Mouse (Mus musculus) bone marrow macrophage, adult 2 months (primary cell): ENCODE measurements at regions not wholly inside any gene's neighbourhood (a gene's known extent, or its start where the extent isn't known, plus 50 kb on each side); places are given as distances from the start of the nearest gene placed in this dataset.

ENCODE experiments used
- H3K27ac ChIP-seq: 2 replicates; pipeline ENCODE4 v1.5.1; 2012; ENCODE audit warnings: low read depth, low read length; ENCODE audit not compliant: insufficient read depth
- H3K4me1 ChIP-seq: 2 replicates; pipeline ENCODE4 v1.6.1; 2012; ENCODE audit warnings: low read length; ENCODE audit not compliant: control insufficient read depth, insufficient read depth
- H3K4me3 ChIP-seq: 2 replicates; pipeline ENCODE4 v1.5.1; 2012; ENCODE audit warnings: mild to moderate bottlenecking, low read length, moderate library complexity; ENCODE audit not compliant: insufficient read depth
- CTCF ChIP-seq: IDR thresholded peaks from 2 replicates; pipeline ENCODE4 v1.5.1; 2012; ENCODE audit warnings: low read depth, mild to moderate bottlenecking, low read length, moderate library complexity
- POLR2A ChIP-seq: IDR thresholded peaks from 2 replicates; pipeline ENCODE4 v1.6.1; 2012; ENCODE audit warnings: mild to moderate bottlenecking, low read depth, low read length, borderline replicate concordance

GRCm38 (mm10) chr1:75652987-75653573, 107.0 kb downstream of the Slc4a3 start:
- no peak overlapping the region for H3K4me3 ChIP-seq
- no peaks in the 10 kb centered on the region for H3K4me1 ChIP-seq
- H3K27ac ChIP-seq, result no peak overlapping the region
- TF ChIP-seq POLR2A (no peak), CTCF (no peak)

GRCm38 (mm10) chr1:75653671-75654076, 107.6 kb downstream of the Slc4a3 start:
- no peak overlapping the region for H3K4me3 ChIP-seq
- H3K4me1 ChIP-seq, result no peaks in the 10 kb centered on the region
- H3K27ac ChIP-seq, result no peak overlapping the region
- TF ChIP-seq CTCF (peak; percentile 98), POLR2A (no peak)

DNA sequence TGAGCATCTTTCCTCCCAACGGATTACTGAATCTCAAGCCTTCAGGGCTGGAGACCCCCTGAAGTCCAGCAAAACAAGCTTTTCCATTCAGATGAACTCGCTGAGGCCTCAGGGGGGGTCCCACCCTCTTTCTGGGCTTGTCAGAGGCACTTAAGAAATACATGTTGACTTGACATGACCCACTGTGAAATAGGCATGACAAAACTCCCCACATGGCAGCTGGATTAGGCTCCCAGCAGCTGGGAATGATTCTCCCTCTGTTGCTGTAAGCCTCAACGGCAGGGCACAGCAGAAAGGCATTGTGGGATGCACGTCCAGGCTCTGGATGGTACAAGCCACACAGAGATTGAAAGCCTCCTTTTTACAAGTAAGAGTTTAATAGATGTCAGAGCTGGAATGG, 110.5 kb downstream of the Slc4a3 start:
- no peak overlapping the region for H3K27ac ChIP-seq
- H3K4me3 ChIP-seq, result no peak overlapping the region
- TF ChIP-seq CTCF (no peak), POLR2A (no peak)
- no peaks in the 10 kb centered on the region for H3K4me1 ChIP-seq

GRCm38 (mm10) chr1:75660336-75661100, 114.5 kb downstream of the Slc4a3 start:
- Histone ChIP-seq H3K4me1 (no peaks in the 10 kb centered on the region), H3K27ac (no peak overlapping the region), H3K4me3 (no peak overlapping the region)
- TF ChIP-seq POLR2A (no peak), CTCF (no peak)

GRCm38 (mm10) chr1:75662141-75662990, 116.3 kb downstream of the Slc4a3 start:
- H3K27ac ChIP-seq, result no peak overlapping the region
- H3K4me3 ChIP-seq, result no peak overlapping the region
- H3K4me1 ChIP-seq, result no peaks in the 10 kb centered on the region
- TF ChIP-seq CTCF, result no peak
- no peak for TF ChIP-seq POLR2A

DNA sequence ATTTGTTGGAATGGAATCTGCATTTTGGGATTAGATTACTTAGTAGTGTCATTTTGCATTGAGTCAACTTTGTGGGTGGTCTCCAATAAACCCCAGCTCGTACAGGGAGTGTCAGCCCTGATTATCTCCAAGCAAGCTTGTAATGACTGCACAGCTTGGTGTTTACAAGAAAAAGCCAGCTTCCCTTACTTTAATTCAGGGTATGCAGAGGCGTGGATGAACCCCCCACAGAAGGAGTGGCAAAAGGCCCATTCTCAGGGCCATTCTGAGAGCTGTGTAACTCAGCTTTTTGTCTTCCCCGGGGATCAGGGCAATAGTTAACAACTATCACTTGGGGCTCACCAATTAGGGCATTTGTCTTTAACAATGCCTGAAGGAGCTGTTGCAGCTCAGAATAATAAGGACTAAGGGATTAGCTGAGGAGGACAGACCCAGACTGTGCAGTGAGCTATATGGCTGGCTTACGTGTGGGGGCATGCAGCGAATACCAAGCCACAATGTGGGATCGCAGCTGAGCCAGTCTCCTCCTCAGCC, 121.7 kb downstream of the Slc4a3 start:
- TF ChIP-seq CTCF, result no peak
- TF ChIP-seq POLR2A, result no peak
- no peak overlapping the region for H3K27ac ChIP-seq
- no peaks in the 10 kb centered on the region for H3K4me1 ChIP-seq
- H3K4me3 ChIP-seq, result no peak overlapping the region

DNA sequence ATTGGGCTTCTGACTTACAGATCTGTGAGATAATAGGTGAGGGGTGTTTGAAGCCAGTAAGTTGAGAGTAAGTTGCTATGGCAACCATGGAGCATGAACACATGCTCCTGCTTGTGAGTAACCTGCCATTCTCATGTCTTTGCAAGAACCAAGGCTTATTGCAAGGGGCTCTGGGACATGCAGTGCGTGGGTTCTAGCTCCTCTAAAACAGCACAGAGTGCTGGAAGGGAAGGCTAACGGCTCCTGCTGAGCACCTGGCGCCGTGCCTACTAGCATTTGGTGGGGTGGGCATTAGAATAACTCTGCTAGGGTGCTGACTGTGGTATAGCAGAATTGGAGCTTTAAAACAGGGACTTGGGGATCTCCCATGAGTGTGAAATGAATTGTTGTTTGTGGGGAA, 130.2 kb downstream of the Slc4a3 start:
- Histone ChIP-seq H3K4me1 (no peaks in the 10 kb centered on the region), H3K27ac (no peak overlapping the region), H3K4me3 (no peak overlapping the region)
- TF ChIP-seq CTCF, result no peak
- TF ChIP-seq POLR2A, result no peak

DNA sequence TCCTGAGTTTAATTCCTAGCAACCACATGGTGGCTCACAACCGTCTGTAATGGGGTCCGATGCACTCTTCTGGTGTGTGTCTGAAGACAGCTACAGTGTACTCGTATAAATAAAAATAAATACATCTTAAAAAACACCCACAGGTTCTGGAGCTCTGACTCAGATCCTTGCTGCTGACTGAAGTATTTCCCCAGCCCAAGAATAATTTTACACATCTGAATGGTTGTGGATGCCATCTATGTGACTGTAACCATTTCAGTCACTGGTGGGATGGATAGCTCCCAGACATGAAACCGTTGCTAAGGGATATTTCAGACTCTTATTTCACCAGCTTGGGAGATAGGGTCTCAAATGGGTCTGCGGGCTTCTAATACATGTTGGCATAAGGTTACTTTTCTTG, 131.6 kb downstream of the Slc4a3 start:
- Histone ChIP-seq H3K4me3 (no peak overlapping the region), H3K27ac (no peak overlapping the region), H3K4me1 (no peaks in the 10 kb centered on the region)
- no peak for TF ChIP-seq POLR2A
- TF ChIP-seq CTCF, result no peak

- Histone ChIP-seq H3K4me3 (no peak overlapping the region), H3K27ac (no peak overlapping the region), H3K4me1 (no peaks in the 10 kb centered on the region)
- TF ChIP-seq CTCF (no peak), POLR2A (no peak)
Measured at GRCm38 (mm10) chr1:75678279-75678678, 132.2 kb downstream of the Slc4a3 start.

DNA sequence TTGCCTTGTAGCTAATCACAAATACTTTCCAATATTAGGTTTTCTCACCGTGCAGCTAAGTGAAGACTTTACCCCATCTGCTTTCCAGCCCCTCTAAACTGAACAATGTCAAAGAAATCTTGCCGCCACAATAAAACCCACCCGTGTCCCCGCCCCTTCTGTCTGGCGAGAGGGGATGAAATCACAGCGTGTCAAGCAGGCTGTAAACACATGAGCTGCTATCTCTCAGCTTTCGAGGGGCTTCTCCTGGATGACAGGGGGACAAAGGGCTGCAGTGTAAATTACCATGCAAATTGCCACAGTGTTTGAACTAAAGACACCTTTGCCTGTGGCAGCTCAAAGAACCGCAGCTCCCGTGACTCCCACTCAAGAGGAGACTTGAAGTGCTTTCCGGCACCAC, 134.3 kb downstream of the Slc4a3 start:
- TF ChIP-seq POLR2A (no peak), CTCF (no peak)
- H3K4me3 ChIP-seq, result no peak overlapping the region

More for the DNA sequence above, 134.3 kb downstream of the Slc4a3 start:
- Histone ChIP-seq H3K27ac (no peak overlapping the region), H3K4me1 (no peaks in the 10 kb centered on the region)
